Mouse (Mus musculus) olfactory bulb, adult 2 months (tissue): Measurements from ENCODE around the gene Brpf1.

ENCODE experiments used
- CTCF ChIP-seq: fragments of 200-500 bp; IDR thresholded peaks from 2 replicates; pipeline ENCODE4 v1.5.1; 2012; ENCODE audit warnings: low read depth, mild to moderate bottlenecking, low read length, moderate library complexity; ENCODE audit not compliant: insufficient read depth
- POLR2A ChIP-seq: fragments of 200-500 bp; IDR thresholded peaks from 2 replicates; pipeline ENCODE4 v1.6.1; 2012; ENCODE audit warnings: mild to moderate bottlenecking, low read depth, low read length, moderate library complexity; ENCODE audit not compliant: insufficient read depth

- no peak for TF ChIP-seq POLR2A
- no peak for TF ChIP-seq CTCF
Observed at GRCm38 (mm10) chr6:113292938-113293337, 14.0 kb upstream of the Brpf1 start.
